Mouse (Mus musculus) cerebellum, postnatal 14 days (tissue): ENCODE data around the gene Gja4.

ENCODE experiments used
- DNase-seq, 2 experiments: peaks; one replicate each; pipeline ENCODE4 v3.0.0; 2021; ENCODE audit warnings: mixed read lengths in 2 of 2

Gja4 gene

GRCm38 (mm10) chr4:127324296-127324695 is 10.5 kb upstream of the Gja4 start:
- no peak for DNase-seq

- DNase-seq = no peak
Measured at GRCm38 (mm10) chr4:127323651-127324050, 9.8 kb upstream of the Gja4 start.

GRCm38 (mm10) chr4:127319613-127320012 is 5.8 kb upstream of the Gja4 start:
- DNase-seq = peak; percentile 87 to 91

- peak in 1 of 2 experiments; percentile 30 for DNase-seq
Measured at GRCm38 (mm10) chr4:127317143-127317542, 3.3 kb upstream of the Gja4 start.

- no peak for DNase-seq
Measured at GRCm38 (mm10) chr4:127315753-127316152, 1.9 kb upstream of the Gja4 start.

- no peak for DNase-seq
Measured at GRCm38 (mm10) chr4:127314585-127314984, 746 bp upstream of the Gja4 start.

GRCm38 (mm10) chr4:127312349-127312748 is 1.5 kb downstream of the Gja4 start:
- no peak for DNase-seq

GRCm38 (mm10) chr4:127311561-127311960 is 2.3 kb downstream of the Gja4 start:
- peak in 1 of 2 experiments; percentile 46 for DNase-seq

- DNase-seq = no peak
Measured at GRCm38 (mm10) chr4:127306915-127307314, 6.9 kb downstream of the Gja4 start.

GRCm38 (mm10) chr4:127303796-127304195 is 10.0 kb downstream of the Gja4 start:
- DNase-seq = no peak

- DNase-seq = no peak
Measured at GRCm38 (mm10) chr4:127300503-127300902, 13.3 kb downstream of the Gja4 start.

- no peak for DNase-seq
Measured at GRCm38 (mm10) chr4:127292631-127293030, 21.2 kb downstream of the Gja4 start.

GRCm38 (mm10) chr4:127289039-127289548 is 24.7 kb downstream of the Gja4 start:
- no peak for DNase-seq

GRCm38 (mm10) chr4:127286907-127287306 is 26.9 kb downstream of the Gja4 start:
- no peak for DNase-seq

GRCm38 (mm10) chr4:127279241-127279640 is 34.6 kb downstream of the Gja4 start:
- no peak for DNase-seq

GRCm38 (mm10) chr4:127278451-127279001 is 35.3 kb downstream of the Gja4 start:
- no peak for DNase-seq

- no peak for DNase-seq
Measured at GRCm38 (mm10) chr4:127264183-127264554, 49.7 kb downstream of the Gja4 start.

- DNase-seq = no peak
Measured at GRCm38 (mm10) chr4:127263438-127264182, 50.2 kb downstream of the Gja4 start.

- DNase-seq = no peak
Measured at GRCm38 (mm10) chr4:127261601-127262000, 52.2 kb downstream of the Gja4 start.
